Mouse (Mus musculus) spleen, adult 2 months (tissue): ENCODE data around the gene 4931428L18Rik.

ENCODE experiments used
- CTCF ChIP-seq: fragments of 200-500 bp; IDR thresholded peaks from 2 replicates; pipeline ENCODE4 v1.5.1; 2011; ENCODE audit warnings: mild to moderate bottlenecking, inconsistent platforms; ENCODE audit not compliant: insufficient read depth, insufficient read length, insufficient replicate concordance; ENCODE audit errors: extremely low read depth
- POLR2A ChIP-seq: fragments of 200-500 bp; IDR thresholded peaks from 2 replicates; pipeline ENCODE4 v1.6.1; 2011; ENCODE audit warnings: low read depth, low read length, inconsistent platforms

DNA sequence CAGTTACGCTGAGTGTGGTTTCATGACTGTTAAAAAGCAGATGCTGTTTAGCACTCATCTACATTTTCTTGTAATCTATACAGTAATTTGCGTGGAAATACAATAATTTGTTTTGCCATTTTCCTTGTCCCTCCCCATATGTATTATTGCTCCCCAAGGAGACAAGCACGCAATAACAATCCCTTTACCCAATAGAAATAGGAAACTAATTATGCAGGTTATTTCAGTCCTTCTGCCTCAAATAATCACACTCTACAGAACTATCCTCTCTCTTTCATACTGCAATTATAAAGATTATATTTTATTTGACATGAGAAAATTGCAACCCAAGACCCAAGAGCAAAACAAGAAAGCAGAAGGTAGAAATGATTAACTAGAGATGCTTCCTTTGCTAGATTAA is 25.5 kb downstream of the 4931428L18Rik start:
- TF ChIP-seq CTCF (no peak), POLR2A (no peak)
